Mouse (Mus musculus): ENCODE data around the gene Cxcr3. TPM values are rescaled to one million over a fixed set of nuclear protein-coding genes. Genes with fewer than 3 reads are reported as not detected.

Cxcr3 gene
- 36.2 and 42.0 TPM in 2 replicates for polyA plus RNA-seq (2012; rRNA removed)

- Histone ChIP-seq H3K4me3 (ENCODE audit: extremely low read depth, insufficient read depth, insufficient read length) (peak within 1 kb of the TSS; percentile 49), H3K27ac (ENCODE audit: insufficient read depth, low read length) (peak within 1 kb of the TSS; percentile 64), H3K27me3 (ENCODE audit: control insufficient read depth, insufficient read depth, low read length) (no peaks in the 10 kb centered on the region), H3K36me3 (ENCODE audit: control insufficient read depth, insufficient read depth, low read length) (no peaks in the 10 kb centered on the region), H3K4me1 (ENCODE audit: control insufficient read depth, insufficient read depth, insufficient read length) (peaks cover 12% of the 10 kb centered on the region; the same call in 1 of the 2 replicates)
- TF ChIP-seq CTCF (IDR thresholded peaks at IDR 0.05; ENCODE audit: extremely low read depth, insufficient read depth, insufficient read length, insufficient replicate concordance): no peak
- no peak for TF ChIP-seq POLR2A (IDR thresholded peaks at IDR 0.05; ENCODE audit: low read depth, low read length)
- DNase-seq (ENCODE audit: low read depth in 1 of 2, low spot score in 2 of 2): peak in 1 of 2 experiments; percentile 30
- WGBS: 26% methylated on average over 11 of the region's 11 CpGs
Measured at GRCm38 (mm10) chrX:101733828-101734319, at the start of gene Cxcr3. Gene Cxcr3 (minus strand): TSS chrX:101734269.

GRCm38 (mm10) chrX:101772035-101772434 lies 38.0 kb upstream of the Cxcr3 start:
- DNase-seq (ENCODE audit: low read depth in 1 of 2, low spot score in 2 of 2): peak; percentile 31 to 57
- Histone ChIP-seq H3K4me3 (ENCODE audit: extremely low read depth, insufficient read depth, insufficient read length) (no peak overlapping the region), H3K27me3 (ENCODE audit: control insufficient read depth, insufficient read depth, low read length) (no peaks in the 10 kb centered on the region), H3K36me3 (ENCODE audit: control insufficient read depth, insufficient read depth, low read length) (no peaks in the 10 kb centered on the region), H3K4me1 (ENCODE audit: control insufficient read depth, insufficient read depth, insufficient read length) (peaks cover 6% of the 10 kb centered on the region; the same call in 1 of the 2 replicates), H3K27ac (ENCODE audit: insufficient read depth, low read length) (no peak overlapping the region)
- 41% methylated on average over 5 of the region's 5 CpGs for WGBS
- peak; percentile 27; the same call in 1 of the 2 replicates for TF ChIP-seq CTCF (IDR thresholded peaks at IDR 0.05; ENCODE audit: extremely low read depth, insufficient read depth, insufficient read length, insufficient replicate concordance)
- no peak for TF ChIP-seq POLR2A (IDR thresholded peaks at IDR 0.05; ENCODE audit: low read depth, low read length)

- Histone ChIP-seq H3K27ac (ENCODE audit: insufficient read depth, low read length) (peak overlapping the region; percentile 46; the same call in 1 of the 2 replicates), H3K36me3 (ENCODE audit: control insufficient read depth, insufficient read depth, low read length) (no peaks in the 10 kb centered on the region), H3K4me3 (ENCODE audit: extremely low read depth, insufficient read depth, insufficient read length) (no peak overlapping the region), H3K4me1 (ENCODE audit: control insufficient read depth, insufficient read depth, insufficient read length) (peaks cover 6% of the 10 kb centered on the region; the same call in 1 of the 2 replicates), H3K27me3 (ENCODE audit: control insufficient read depth, insufficient read depth, low read length) (no peaks in the 10 kb centered on the region)
- no peak for TF ChIP-seq CTCF (IDR thresholded peaks at IDR 0.05; ENCODE audit: extremely low read depth, insufficient read depth, insufficient read length, insufficient replicate concordance)
- TF ChIP-seq POLR2A (IDR thresholded peaks at IDR 0.05; ENCODE audit: low read depth, low read length): no peak
- 9% methylated on average over 3 of the region's 3 CpGs for whole genome bisulfite sequencing
- DNase-seq (ENCODE audit: low read depth in 1 of 2, low spot score in 2 of 2): peak; percentile 20 to 42
Measured at GRCm38 (mm10) chrX:101770307-101770706, 36.2 kb upstream of the Cxcr3 start.

GRCm38 (mm10) chrX:101769478-101769877 lies 35.4 kb upstream of the Cxcr3 start:
- TF ChIP-seq CTCF (IDR thresholded peaks at IDR 0.05; ENCODE audit: extremely low read depth, insufficient read depth, insufficient read length, insufficient replicate concordance): no peak
- TF ChIP-seq POLR2A (IDR thresholded peaks at IDR 0.05; ENCODE audit: low read depth, low read length): no peak
- H3K36me3 ChIP-seq (ENCODE audit: control insufficient read depth, insufficient read depth, low read length): no peaks in the 10 kb centered on the region
- no peak for DNase-seq (ENCODE audit: low read depth in 1 of 2, low spot score in 2 of 2)

GRCm38 (mm10) chrX:101767280-101767679 lies 33.2 kb upstream of the Cxcr3 start:
- peaks cover 6% of the 10 kb centered on the region; the same call in 1 of the 2 replicates for H3K4me1 ChIP-seq (ENCODE audit: control insufficient read depth, insufficient read depth, insufficient read length)
- H3K27me3 ChIP-seq (ENCODE audit: control insufficient read depth, insufficient read depth, low read length): no peaks in the 10 kb centered on the region
- H3K36me3 ChIP-seq (ENCODE audit: control insufficient read depth, insufficient read depth, low read length): no peaks in the 10 kb centered on the region
- 24% methylated on average over 7 of the region's 7 CpGs for WGBS
- no peak overlapping the region for H3K27ac ChIP-seq (ENCODE audit: insufficient read depth, low read length)
- no peak overlapping the region for H3K4me3 ChIP-seq (ENCODE audit: extremely low read depth, insufficient read depth, insufficient read length)
- no peak for DNase-seq (ENCODE audit: low read depth in 1 of 2, low spot score in 2 of 2)
- no peak for TF ChIP-seq CTCF (IDR thresholded peaks at IDR 0.05; ENCODE audit: extremely low read depth, insufficient read depth, insufficient read length, insufficient replicate concordance)
- no peak for TF ChIP-seq POLR2A (IDR thresholded peaks at IDR 0.05; ENCODE audit: low read depth, low read length)

More at GRCm38 (mm10) chrX:101769478-101769877, 35.4 kb upstream of the Cxcr3 start:
- peaks cover 6% of the 10 kb centered on the region; the same call in 1 of the 2 replicates for H3K4me1 ChIP-seq (ENCODE audit: control insufficient read depth, insufficient read depth, insufficient read length)
- H3K4me3 ChIP-seq (ENCODE audit: extremely low read depth, insufficient read depth, insufficient read length): no peak overlapping the region
- no peaks in the 10 kb centered on the region for H3K27me3 ChIP-seq (ENCODE audit: control insufficient read depth, insufficient read depth, low read length)
- H3K27ac ChIP-seq (ENCODE audit: insufficient read depth, low read length): peak overlapping the region; percentile 46; the same call in 1 of the 2 replicates
- WGBS: 58% methylated on average over 2 of the region's 2 CpGs

GRCm38 (mm10) chrX:101765111-101765510 lies 31.0 kb upstream of the Cxcr3 start:
- Histone ChIP-seq H3K27me3 (ENCODE audit: control insufficient read depth, insufficient read depth, low read length) (no peaks in the 10 kb centered on the region), H3K4me3 (ENCODE audit: extremely low read depth, insufficient read depth, insufficient read length) (no peak overlapping the region), H3K36me3 (ENCODE audit: control insufficient read depth, insufficient read depth, low read length) (no peaks in the 10 kb centered on the region), H3K27ac (ENCODE audit: insufficient read depth, low read length) (no peak overlapping the region), H3K4me1 (ENCODE audit: control insufficient read depth, insufficient read depth, insufficient read length) (no peaks in the 10 kb centered on the region; the same call in 1 of the 2 replicates)
- no peak for DNase-seq (ENCODE audit: low read depth in 1 of 2, low spot score in 2 of 2)
- WGBS: 65% methylated on average over 4 of the region's 4 CpGs
- TF ChIP-seq CTCF (IDR thresholded peaks at IDR 0.05; ENCODE audit: extremely low read depth, insufficient read depth, insufficient read length, insufficient replicate concordance) (no peak), POLR2A (IDR thresholded peaks at IDR 0.05; ENCODE audit: low read depth, low read length) (no peak)

GRCm38 (mm10) chrX:101764621-101765020 lies 30.6 kb upstream of the Cxcr3 start:
- Histone ChIP-seq H3K36me3 (ENCODE audit: control insufficient read depth, insufficient read depth, low read length) (no peaks in the 10 kb centered on the region), H3K4me1 (ENCODE audit: control insufficient read depth, insufficient read depth, insufficient read length) (no peaks in the 10 kb centered on the region; the same call in 1 of the 2 replicates), H3K4me3 (ENCODE audit: extremely low read depth, insufficient read depth, insufficient read length) (no peak overlapping the region), H3K27ac (ENCODE audit: insufficient read depth, low read length) (no peak overlapping the region), H3K27me3 (ENCODE audit: control insufficient read depth, insufficient read depth, low read length) (no peaks in the 10 kb centered on the region)
- 57% methylated on average over 5 of the region's 5 CpGs for WGBS
- no peak for TF ChIP-seq CTCF (IDR thresholded peaks at IDR 0.05; ENCODE audit: extremely low read depth, insufficient read depth, insufficient read length, insufficient replicate concordance)
- TF ChIP-seq POLR2A (IDR thresholded peaks at IDR 0.05; ENCODE audit: low read depth, low read length): no peak
- no peak for DNase-seq (ENCODE audit: low read depth in 1 of 2, low spot score in 2 of 2)

Data from spleen, adult 2 months (tissue).